Mouse (Mus musculus) ES-Bruce4 (cell line): ENCODE measurements around the gene Vps53. TPM values are rescaled to one million over a fixed set of nuclear protein-coding genes. Genes with fewer than 3 reads are reported as not detected.

Experiments used
- H3K27ac ChIP-seq: 2 replicates; pipeline ENCODE4 v1.5.1; 2012; ENCODE audit warnings: low read length, inconsistent platforms; ENCODE audit not compliant: insufficient read depth
- H3K27me3 ChIP-seq: 2 replicates; pipeline ENCODE4 v1.6.1; 2012; ENCODE audit warnings: mild to moderate bottlenecking, low read length, inconsistent platforms; ENCODE audit not compliant: control insufficient read depth, poor library complexity, insufficient read depth, severe bottlenecking
- H3K36me3 ChIP-seq: 2 replicates; pipeline ENCODE4 v1.6.1; 2012; ENCODE audit warnings: inconsistent platforms, mild to moderate bottlenecking, low read length, moderate library complexity; ENCODE audit not compliant: control insufficient read depth, poor library complexity, insufficient read depth, severe bottlenecking
- H3K4me1 ChIP-seq: one replicate; pipeline ENCODE4 v1.8.1; 2011; ENCODE audit warnings: low read length; ENCODE audit not compliant: control insufficient read depth, insufficient read depth
- H3K4me3 ChIP-seq: 2 replicates; pipeline ENCODE4 v1.5.1; 2011; ENCODE audit warnings: low read depth, mild to moderate bottlenecking, low read length
- H3K9ac ChIP-seq: 2 replicates; pipeline ENCODE4 v1.6.1; 2012; ENCODE audit warnings: low read depth, mild to moderate bottlenecking, inconsistent platforms; ENCODE audit not compliant: poor library complexity, severe bottlenecking
- H3K9me3 ChIP-seq: replicated peaks from 2 replicates; pipeline ENCODE4 v1.6.1; 2012; ENCODE audit warnings: mild to moderate bottlenecking, low read length, inconsistent platforms; ENCODE audit not compliant: control insufficient read depth, poor library complexity, insufficient read depth, severe bottlenecking
- CTCF ChIP-seq: IDR thresholded peaks from one replicate; pipeline ENCODE4 v1.8.1; 2011; ENCODE audit warnings: low read depth, low read length
- EP300 ChIP-seq: IDR thresholded peaks from 2 replicates; pipeline ENCODE4 v1.6.1; 2011; ENCODE audit warnings: low read depth, low read length; ENCODE audit not compliant: insufficient read depth
- POLR2A ChIP-seq: IDR thresholded peaks from one replicate; pipeline ENCODE4 v1.8.1; 2011; ENCODE audit warnings: low read length; ENCODE audit not compliant: insufficient read depth
- polyA plus RNA-seq: library from polyadenylated mRNA; stranded (reverse); fragments of >200 nt; gene quantifications from 2 replicates; pipeline ENCODE4 v1.2.4, GENCODE M21; 2011; ENCODE audit warnings: low read depth; ENCODE audit not compliant: missing spikeins, insufficient read depth, insufficient read length

The Vps53 gene
- polyA plus RNA-seq, 1 experiment, result 24.3 TPM

DNA sequence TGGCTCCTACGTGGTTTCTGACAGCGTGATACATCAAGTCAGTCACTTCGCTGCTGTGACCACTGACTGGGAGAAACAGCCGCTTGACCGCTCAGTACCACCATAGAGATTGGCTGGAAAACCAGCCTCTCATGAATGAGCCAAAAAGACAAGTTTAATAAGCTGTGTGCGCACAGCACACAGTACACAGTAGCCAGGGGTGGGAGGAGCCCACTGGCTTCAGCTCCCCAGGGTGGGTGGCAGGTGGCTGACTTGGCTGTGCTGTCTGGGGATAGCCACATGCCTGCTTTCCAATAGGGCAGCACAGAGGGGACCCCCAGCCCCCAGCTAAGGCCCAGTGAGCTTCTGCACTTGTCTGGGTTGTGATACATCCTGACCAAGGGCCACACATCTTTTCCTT lies 135.0 kb downstream of the Vps53 start:
- no peaks in the 10 kb centered on the region for H3K27me3 ChIP-seq
- no peak for TF ChIP-seq CTCF
- no peak for TF ChIP-seq EP300
- no peak for TF ChIP-seq POLR2A
- no peak overlapping the region for H3K27ac ChIP-seq
- H3K4me3 ChIP-seq, result no peak overlapping the region
- H3K4me1 ChIP-seq, result no peaks in the 10 kb centered on the region
- no peak overlapping the region for H3K9ac ChIP-seq
- no peaks in the 10 kb centered on the region for H3K36me3 ChIP-seq
- no peaks in the 10 kb centered on the region for H3K9me3 ChIP-seq

DNA sequence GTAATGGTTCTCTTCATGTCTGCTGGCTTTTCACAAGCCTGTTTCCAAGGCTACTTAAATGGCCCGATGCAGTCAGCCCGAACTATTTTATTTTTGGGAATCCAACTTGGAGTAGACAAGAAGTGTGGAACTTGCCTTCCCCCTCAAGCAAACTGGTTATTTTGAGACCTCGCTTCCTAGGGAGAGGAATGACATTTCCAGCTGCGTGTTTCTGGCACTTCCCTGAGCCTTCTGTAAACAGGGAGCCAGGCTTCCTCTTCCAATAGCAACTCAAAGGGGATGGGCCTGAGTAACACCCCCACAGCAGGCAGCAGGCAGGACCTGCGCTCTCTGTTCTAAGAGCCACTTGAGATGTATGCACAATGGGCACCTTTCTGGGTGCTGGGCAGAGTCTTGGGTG lies 136.6 kb downstream of the Vps53 start:
- Histone ChIP-seq H3K4me1 (no peaks in the 10 kb centered on the region), H3K9ac (no peak overlapping the region), H3K27me3 (no peaks in the 10 kb centered on the region), H3K9me3 (no peaks in the 10 kb centered on the region), H3K27ac (no peak overlapping the region), H3K36me3 (no peaks in the 10 kb centered on the region), H3K4me3 (no peak overlapping the region)
- TF ChIP-seq CTCF, result no peak
- no peak for TF ChIP-seq EP300
- no peak for TF ChIP-seq POLR2A

GRCm38 (mm10) chr11:76042041-76042638 lies 137.3 kb downstream of the Vps53 start:
- no peaks in the 10 kb centered on the region for H3K36me3 ChIP-seq
- no peaks in the 10 kb centered on the region for H3K9me3 ChIP-seq
- TF ChIP-seq EP300 (no peak), POLR2A (no peak), CTCF (no peak)
- H3K4me1 ChIP-seq, result no peaks in the 10 kb centered on the region
- no peak overlapping the region for H3K4me3 ChIP-seq
- no peak overlapping the region for H3K9ac ChIP-seq
- no peak overlapping the region for H3K27ac ChIP-seq
- no peaks in the 10 kb centered on the region for H3K27me3 ChIP-seq

DNA sequence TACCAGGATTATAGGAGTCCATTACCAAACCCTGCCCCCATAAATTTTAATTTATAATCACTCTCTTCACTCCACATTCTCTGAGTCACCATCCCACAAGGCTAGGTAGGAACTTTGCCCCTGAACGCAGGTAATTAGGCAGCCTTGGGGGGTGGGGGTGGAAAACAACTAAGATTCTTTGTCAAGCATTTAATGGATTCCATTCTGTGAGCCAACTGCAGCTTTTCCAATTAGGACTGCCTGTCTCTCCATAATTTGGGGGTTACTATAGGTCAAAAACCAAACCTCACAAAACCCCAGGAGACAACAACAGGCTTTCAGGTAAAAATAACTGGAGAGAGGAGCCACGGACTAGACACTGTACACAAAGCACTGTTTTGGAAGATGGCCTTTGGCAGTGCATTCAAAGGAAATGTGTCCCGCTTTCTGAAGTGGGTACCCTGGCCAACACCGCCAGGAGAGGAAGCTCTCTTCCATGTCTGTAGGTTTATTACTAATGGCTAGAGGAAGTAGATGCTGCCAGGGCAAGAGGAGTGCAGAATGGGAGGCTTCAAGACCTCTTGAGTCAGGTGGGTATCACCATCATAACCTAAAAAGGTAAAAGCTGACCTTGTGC lies 138.6 kb downstream of the Vps53 start:
- Histone ChIP-seq H3K9ac (no peak overlapping the region), H3K27ac (no peak overlapping the region), H3K9me3 (no peaks in the 10 kb centered on the region), H3K27me3 (no peaks in the 10 kb centered on the region), H3K36me3 (no peaks in the 10 kb centered on the region), H3K4me1 (no peaks in the 10 kb centered on the region), H3K4me3 (no peak overlapping the region)
- TF ChIP-seq POLR2A, result no peak
- TF ChIP-seq EP300, result no peak
- TF ChIP-seq CTCF, result no peak

DNA sequence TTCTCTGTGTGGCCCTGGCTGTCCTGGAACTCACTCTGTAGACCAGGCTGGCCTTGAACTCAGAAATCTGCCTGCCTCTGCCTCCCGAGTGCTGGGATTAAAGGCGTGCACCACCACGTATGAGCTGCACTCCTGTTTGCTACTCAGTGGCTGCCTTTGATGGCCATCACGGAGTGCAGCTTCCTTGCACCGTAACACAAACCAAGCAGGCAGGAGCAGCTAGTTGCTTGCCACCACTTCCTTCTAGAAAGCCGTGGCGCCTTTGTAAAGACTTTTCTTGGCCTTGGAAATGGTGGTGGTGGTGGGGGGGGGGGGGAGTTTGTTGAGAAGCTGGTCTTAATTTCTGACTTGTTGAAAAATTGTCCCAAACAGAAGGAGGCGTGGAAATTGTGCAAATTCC lies 139.3 kb downstream of the Vps53 start:
- no peak overlapping the region for H3K27ac ChIP-seq
- no peaks in the 10 kb centered on the region for H3K36me3 ChIP-seq
- TF ChIP-seq POLR2A (no peak), CTCF (no peak), EP300 (no peak)
- H3K4me3 ChIP-seq, result no peak overlapping the region
- H3K27me3 ChIP-seq, result no peaks in the 10 kb centered on the region
- no peak overlapping the region for H3K9ac ChIP-seq
- H3K9me3 ChIP-seq, result no peaks in the 10 kb centered on the region
- no peaks in the 10 kb centered on the region for H3K4me1 ChIP-seq

DNA sequence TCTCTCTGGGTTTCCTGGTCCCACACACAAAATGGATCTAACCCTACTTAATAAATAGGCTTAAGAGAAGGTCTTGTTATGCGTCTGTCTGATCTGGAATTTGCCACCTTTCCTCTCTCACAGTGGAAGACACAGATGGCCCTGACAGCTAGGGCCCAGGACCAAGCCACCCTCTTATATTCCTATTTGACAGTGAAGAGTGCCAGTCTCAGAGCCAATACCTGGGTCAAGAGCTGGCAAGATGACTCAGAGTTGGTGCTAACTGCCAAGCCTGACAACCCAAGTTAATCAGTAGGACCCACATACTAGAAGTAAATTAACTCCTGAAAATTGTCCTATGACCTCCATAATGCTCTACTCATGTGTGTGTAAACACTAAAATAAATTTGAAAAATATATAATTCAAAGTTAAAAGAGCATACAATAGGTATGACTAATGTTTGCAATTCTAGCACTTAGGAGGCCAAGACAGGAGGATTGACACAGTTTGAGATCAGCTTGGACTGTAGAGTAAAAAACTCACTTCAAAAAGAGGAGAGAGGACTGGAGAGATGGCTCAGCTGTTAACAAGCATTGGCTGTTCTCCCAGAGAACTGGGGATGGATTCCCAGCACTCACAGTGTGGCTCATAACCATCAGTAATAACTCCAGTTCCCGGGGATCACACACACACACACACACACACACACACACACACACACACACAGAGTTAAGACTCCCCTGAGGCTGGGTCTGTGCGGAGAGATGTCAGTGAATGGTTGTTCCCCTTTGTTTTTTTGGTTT lies 140.0 kb downstream of the Vps53 start:
- no peaks in the 10 kb centered on the region for H3K27me3 ChIP-seq
- no peaks in the 10 kb centered on the region for H3K36me3 ChIP-seq
- H3K4me3 ChIP-seq, result no peak overlapping the region
- TF ChIP-seq EP300 (no peak), CTCF (no peak), POLR2A (no peak)
- no peaks in the 10 kb centered on the region for H3K9me3 ChIP-seq
- H3K4me1 ChIP-seq, result no peaks in the 10 kb centered on the region
- no peak overlapping the region for H3K9ac ChIP-seq
- no peak overlapping the region for H3K27ac ChIP-seq
